Mouse (Mus musculus): ENCODE data around the gene Defb26.

- no peak for TF ChIP-seq CTCF (IDR thresholded peaks at IDR 0.05; ENCODE audit: extremely low read depth, insufficient read depth, low read length)
- no peak for TF ChIP-seq POLR2A (IDR thresholded peaks at IDR 0.05; ENCODE audit: extremely low read depth, insufficient read depth, low read length)
These were observed 10.6 kb downstream of the Defb26 start for GRCm38 (mm10) chr2:152500863-152501229.
